Mouse (Mus musculus) layer of hippocampus, postnatal 14 days (tissue): ENCODE results near the gene Dpm1. TPM values are rescaled to one million over a fixed set of nuclear protein-coding genes. Genes with fewer than 3 reads are reported as not detected.

Experiments used
- DNase-seq, 2 experiments: peaks; one replicate each; pipeline ENCODE4 v3.0.0; 2021 to 2022; ENCODE audit warnings: low spot score in 2 of 2, mixed read lengths in 1 of 2
- microRNA-seq, 2 experiments: library from miRNA; unstranded; fragments of <30 nt; microRNA quantifications; one replicate each; pipeline ENCODE4 v1.2.0; 2021
- total RNA-seq, 2 experiments: library from RNA; stranded (reverse); gene quantifications; 2 replicates each; pipeline ENCODE4 v1.2.3; 2021

Dpm1 gene
- total RNA-seq, 2 experiments from 2014 or later: 64.3 to 70.6 TPM

DNA sequence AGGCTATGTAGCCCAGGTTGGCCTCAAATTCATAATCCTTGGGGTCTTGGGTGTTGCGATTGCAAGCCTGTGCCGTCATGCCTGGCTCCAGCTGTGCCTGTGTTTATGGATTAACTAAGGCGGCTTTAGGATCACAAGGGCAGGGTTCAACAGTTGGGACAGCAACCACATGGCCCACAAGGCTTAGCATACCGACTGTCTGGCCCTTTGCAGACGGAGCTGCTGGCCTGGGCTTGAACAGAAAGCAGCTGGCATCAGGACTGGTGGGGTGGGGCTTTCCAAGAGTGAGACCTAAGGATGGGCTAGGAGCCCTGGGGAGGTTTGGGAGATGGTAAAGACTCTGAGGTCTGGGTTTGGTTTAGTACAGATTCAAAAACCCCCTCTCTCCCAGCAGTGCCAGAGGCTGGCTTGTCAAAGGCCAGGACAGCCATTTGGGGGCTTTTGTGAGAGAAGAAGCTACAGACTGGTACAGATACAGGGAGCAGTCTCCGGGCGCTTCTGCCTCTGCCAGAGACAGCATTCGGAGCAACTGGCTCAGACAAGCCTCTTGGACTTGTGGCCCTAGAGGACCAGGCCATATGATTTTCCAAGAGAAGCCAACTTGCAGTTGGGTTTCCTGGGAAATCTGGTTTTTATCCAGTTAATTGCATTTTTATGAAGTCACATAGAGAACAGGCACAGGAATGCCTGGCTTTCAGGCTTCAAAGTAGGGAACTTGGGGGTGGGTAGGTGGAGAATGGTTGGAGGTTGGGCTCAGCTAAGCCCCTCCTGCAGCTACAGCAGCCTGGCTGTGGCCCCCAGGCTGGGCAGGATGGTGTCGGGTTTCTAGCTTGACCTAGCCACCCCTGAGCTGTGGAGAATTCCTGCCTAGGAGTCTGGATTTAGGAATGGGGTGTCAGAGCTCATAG, 61.2 kb downstream of the Dpm1 start:
- no peak for DNase-seq

DNA sequence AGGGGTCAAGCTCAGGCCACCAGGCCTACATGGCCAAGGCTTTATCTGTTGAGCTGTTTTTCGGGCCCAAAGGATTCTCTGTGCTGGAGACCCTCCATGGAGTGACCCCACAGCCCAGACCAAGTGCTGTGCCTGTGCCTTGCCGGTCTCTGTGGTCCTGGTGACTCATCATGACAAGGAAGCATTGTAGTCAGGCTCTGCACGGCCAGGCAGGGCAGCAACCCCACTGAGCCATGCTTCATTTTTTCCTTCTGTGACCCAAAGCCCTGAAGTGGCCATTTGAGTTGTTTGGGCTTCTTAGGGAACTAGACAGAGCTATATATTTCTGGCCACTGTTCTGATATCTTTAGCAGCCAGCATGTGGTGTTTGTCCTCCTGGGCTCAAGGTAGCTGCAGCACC, 62.6 kb downstream of the Dpm1 start:
- no peak for DNase-seq

DNA sequence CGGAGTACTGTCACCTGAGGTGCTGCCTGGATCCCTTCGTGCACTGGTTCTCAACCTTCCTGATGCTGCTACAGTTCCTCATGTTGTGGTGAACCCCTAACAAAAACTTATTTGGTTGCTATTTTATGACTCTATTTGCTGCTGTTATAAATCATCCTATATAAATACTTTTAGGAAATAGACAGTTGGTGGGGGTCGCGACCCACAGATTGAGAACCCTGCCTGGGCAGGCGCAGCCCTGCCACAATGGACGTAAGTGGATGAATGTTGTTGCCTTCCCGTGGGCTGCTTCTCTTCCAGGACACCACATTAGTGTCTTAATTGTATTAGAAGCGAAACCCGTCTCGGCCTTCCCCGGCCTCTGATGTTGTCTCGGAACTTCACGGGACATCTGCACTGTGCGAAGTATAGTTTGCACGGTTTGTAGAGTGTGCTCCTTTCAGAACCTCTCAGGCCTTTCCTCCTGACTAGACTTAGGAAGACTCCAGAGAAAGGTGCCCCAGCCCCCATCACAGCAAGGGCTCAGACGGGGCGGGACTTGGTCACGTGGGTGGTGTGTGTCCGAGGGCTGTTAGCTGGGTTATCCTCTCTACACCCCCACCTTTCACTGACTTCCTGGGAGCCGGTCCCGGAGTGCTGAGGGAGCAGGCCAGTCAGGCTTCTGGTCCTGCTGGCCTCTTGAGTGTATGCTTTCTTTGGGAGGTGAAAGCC, 63.5 kb downstream of the Dpm1 start:
- no peak for DNase-seq

DNA sequence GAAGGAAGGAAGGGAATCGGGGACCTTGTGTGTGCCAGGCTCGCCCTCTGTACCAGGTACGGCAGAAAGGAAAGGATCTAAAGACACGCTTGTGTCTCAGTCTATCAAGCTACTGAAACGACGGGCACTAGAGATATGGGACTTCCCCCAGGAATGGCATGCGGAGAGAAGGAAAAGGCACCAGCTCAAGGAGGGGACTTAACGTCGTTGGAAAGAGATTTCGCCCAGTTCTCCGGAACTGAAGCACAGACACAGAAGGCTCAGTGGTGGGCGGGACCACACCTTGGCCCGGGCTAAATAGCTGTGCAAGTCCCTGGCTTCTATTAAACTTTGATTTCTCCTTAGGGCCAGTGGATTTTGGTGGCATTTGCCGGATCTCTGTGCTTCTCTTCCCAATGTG, 68.4 kb downstream of the Dpm1 start:
- no peak for DNase-seq

DNA sequence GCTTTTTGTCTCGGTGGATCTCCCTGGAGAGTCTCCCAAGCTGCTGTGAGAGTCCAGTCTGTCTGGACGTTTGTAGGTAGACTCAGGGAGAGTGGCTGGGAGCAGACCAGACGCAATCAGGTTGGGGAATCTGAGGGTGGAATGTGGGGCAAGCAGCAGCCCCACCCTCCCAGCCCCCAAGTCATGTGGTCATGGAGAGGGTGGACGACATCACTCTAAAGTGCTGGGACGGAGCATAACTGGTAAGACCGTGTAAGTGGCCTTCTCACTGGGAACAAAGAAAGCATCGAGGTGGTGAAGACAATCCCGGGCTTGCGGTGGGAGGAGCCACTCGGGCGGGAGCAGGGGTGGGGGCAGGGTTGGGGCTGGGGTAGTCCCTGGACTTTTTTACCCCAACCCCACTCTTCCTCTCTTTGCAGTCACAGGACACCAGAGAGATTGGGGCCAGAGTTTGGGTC, 68.8 kb downstream of the Dpm1 start:
- DNase-seq: no peak

DNA sequence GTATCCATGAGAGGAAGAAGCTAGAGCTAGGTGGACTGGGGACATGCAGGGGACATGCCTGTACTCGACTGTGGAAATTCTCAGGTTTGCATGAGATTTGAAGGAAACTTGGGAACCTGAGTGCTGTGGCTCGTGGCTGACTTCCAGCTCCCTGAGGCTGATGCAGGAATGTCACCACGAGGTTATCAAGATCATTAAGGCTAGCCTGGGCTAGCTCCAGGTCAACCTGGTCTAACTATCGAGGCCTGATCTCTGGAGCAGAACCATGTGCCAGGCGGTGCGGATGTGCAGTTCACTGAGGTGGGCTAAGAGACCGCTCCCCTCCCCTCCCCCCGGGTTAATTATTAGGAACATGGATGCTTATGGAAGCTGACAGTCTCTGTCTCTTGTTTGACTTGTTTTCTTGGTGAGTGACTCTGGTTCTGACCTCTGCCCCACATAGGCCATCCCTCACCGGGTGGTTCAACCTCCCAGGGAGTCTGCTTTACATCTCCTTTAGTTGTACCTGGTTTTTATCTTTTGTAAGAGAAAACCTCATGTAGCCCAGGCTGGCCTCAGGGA, 69.9 kb downstream of the Dpm1 start:
- DNase-seq: no peak

Small RNA genes lying within 50 kb of the gene (microRNA-seq; reads per million reads assigned to microRNA genes)
- 0 reads per million in 2 experiments for gene Gm24561

Other genes with a start within 250 kb of the Dpm1 start
- gene Ripor3, start 220.0 kb downstream of the Dpm1 start, total RNA-seq: under 1 TPM; 0.14 to 0.21 TPM
- gene Pard6b, start 149.6 kb downstream of the Dpm1 start, total RNA-seq: 1 to 10 TPM; 3.4 to 5.3 TPM
- 10 to 100 TPM; 99.3 to 99.9 TPM for gene Adnp, start 23.5 kb downstream of the Dpm1 start, total RNA-seq
- 10 to 100 TPM; 25.6 to 29.5 TPM for gene Gm20716, start 227 bp downstream of the Dpm1 start, total RNA-seq
- 10 to 100 TPM; 16.7 to 17.4 TPM for gene Mocs3, start within 50 bp of the Dpm1 start, total RNA-seq
- gene Kcng1, start 51.1 kb upstream of the Dpm1 start, total RNA-seq: 10 to 100 TPM; 33.0 to 41.3 TPM